Mouse (Mus musculus): ENCODE results near the gene Ptprm. TPM values are rescaled to one million over a fixed set of nuclear protein-coding genes. Genes with fewer than 3 reads are reported as not detected.

Gene Ptprm
- polyA plus RNA-seq, 1 experiment from 2014 or later, result 19.5 TPM

- H3K9me3 ChIP-seq (ENCODE audit: control insufficient read depth, low read length), result no peaks in the 10 kb centered on the region
- H3K36me3 ChIP-seq (ENCODE audit: control insufficient read depth, insufficient read depth, low read length), result no peaks in the 10 kb centered on the region
- ATAC-seq (ENCODE audit: insufficient number of reproducible peaks, insufficient read depth, low FRiP score, low read depth), result no peak
- H3K4me2 ChIP-seq (ENCODE audit: low read length), result no peak overlapping the region
- H3K4me3 ChIP-seq (ENCODE audit: control insufficient read depth in 1 of 2, insufficient read depth in 1 of 2, low read depth in 1 of 2, low read length in 2 of 2), result no peak overlapping the region
- WGBS, result 68% methylated on average over 4 of the region's 4 CpGs
- no peak overlapping the region for H3K9ac ChIP-seq (ENCODE audit: low read length)
- H3K4me1 ChIP-seq (ENCODE audit: control insufficient read depth in 2 of 2, insufficient read depth in 2 of 2, low read length in 2 of 2), result peaks cover 8 to 18% of the 10 kb centered on the region in 2 experiments
- H3K27ac ChIP-seq (replicated peaks in 1 of 2; ENCODE audit: control insufficient read depth in 1 of 2, insufficient read depth in 1 of 2, low read depth in 2 of 2, low read length in 2 of 2), result no peak overlapping the region
- no peaks in the 10 kb centered on the region for H3K27me3 ChIP-seq (ENCODE audit: control insufficient read depth, insufficient read depth, low read length)
These were observed 39.6 kb downstream of the Ptprm start for GRCm38 (mm10) chr17:67314491-67315205.

- Histone ChIP-seq H3K4me1 (ENCODE audit: control insufficient read depth in 2 of 2, insufficient read depth in 2 of 2, low read length in 2 of 2) (peaks cover 18 to 48% of the 10 kb centered on the region in 2 experiments), H3K27ac (replicated peaks in 1 of 2; ENCODE audit: control insufficient read depth in 1 of 2, insufficient read depth in 1 of 2, low read depth in 2 of 2, low read length in 2 of 2) (peak overlapping the region in 1 of 2 experiments; percentile 69; a peak in 2 of 4 replicates), H3K9me3 (ENCODE audit: control insufficient read depth, low read length) (peaks cover 6% of the 10 kb centered on the region; the same call in 1 of the 2 replicates), H3K9ac (ENCODE audit: low read length) (no peak overlapping the region), H3K27me3 (ENCODE audit: control insufficient read depth, insufficient read depth, low read length) (no peaks in the 10 kb centered on the region), H3K4me3 (ENCODE audit: control insufficient read depth in 1 of 2, insufficient read depth in 1 of 2, low read depth in 1 of 2, low read length in 2 of 2) (no peak overlapping the region), H3K4me2 (ENCODE audit: low read length) (no peak overlapping the region), H3K36me3 (ENCODE audit: control insufficient read depth, insufficient read depth, low read length) (no peaks in the 10 kb centered on the region)
- WGBS, result 41% methylated on average over 3 of the region's 3 CpGs
- ATAC-seq (ENCODE audit: insufficient number of reproducible peaks, insufficient read depth, low FRiP score, low read depth), result no peak
These were observed 45.8 kb downstream of the Ptprm start for GRCm38 (mm10) chr17:67308421-67308820.

- 83% methylated on average over 10 of the region's 10 CpGs for WGBS
- no peak for ATAC-seq (ENCODE audit: insufficient number of reproducible peaks, insufficient read depth, low FRiP score, low read depth)
- peaks cover 6% of the 10 kb centered on the region; the same call in 1 of the 2 replicates for H3K9me3 ChIP-seq (ENCODE audit: control insufficient read depth, low read length)
- no peak overlapping the region for H3K4me2 ChIP-seq (ENCODE audit: low read length)
- H3K36me3 ChIP-seq (ENCODE audit: control insufficient read depth, insufficient read depth, low read length), result no peaks in the 10 kb centered on the region
- H3K4me3 ChIP-seq (ENCODE audit: control insufficient read depth in 1 of 2, insufficient read depth in 1 of 2, low read depth in 1 of 2, low read length in 2 of 2), result no peak overlapping the region
- H3K27ac ChIP-seq (replicated peaks in 1 of 2; ENCODE audit: control insufficient read depth in 1 of 2, insufficient read depth in 1 of 2, low read depth in 2 of 2, low read length in 2 of 2), result no peak overlapping the region
- peaks cover 14 to 46% of the 10 kb centered on the region in 2 experiments for H3K4me1 ChIP-seq (ENCODE audit: control insufficient read depth in 2 of 2, insufficient read depth in 2 of 2, low read length in 2 of 2)
- H3K27me3 ChIP-seq (ENCODE audit: control insufficient read depth, insufficient read depth, low read length), result no peaks in the 10 kb centered on the region
- no peak overlapping the region for H3K9ac ChIP-seq (ENCODE audit: low read length)
These were observed 48.0 kb downstream of the Ptprm start for GRCm38 (mm10) chr17:67306066-67306845.

GRCm38 (mm10) chr17:67304831-67305230 is 49.4 kb downstream of the Ptprm start:
- H3K27me3 ChIP-seq (ENCODE audit: control insufficient read depth, insufficient read depth, low read length), result no peaks in the 10 kb centered on the region
- H3K27ac ChIP-seq (replicated peaks in 1 of 2; ENCODE audit: control insufficient read depth in 1 of 2, insufficient read depth in 1 of 2, low read depth in 2 of 2, low read length in 2 of 2), result no peak overlapping the region
- H3K36me3 ChIP-seq (ENCODE audit: control insufficient read depth, insufficient read depth, low read length), result no peaks in the 10 kb centered on the region
- H3K4me1 ChIP-seq (ENCODE audit: control insufficient read depth in 2 of 2, insufficient read depth in 2 of 2, low read length in 2 of 2), result peaks cover 12 to 36% of the 10 kb centered on the region in 2 experiments
- H3K9me3 ChIP-seq (ENCODE audit: control insufficient read depth, low read length), result peaks cover 6% of the 10 kb centered on the region; the same call in 1 of the 2 replicates
- 67% methylated on average over 3 of the region's 3 CpGs for WGBS
- ATAC-seq (ENCODE audit: insufficient number of reproducible peaks, insufficient read depth, low FRiP score, low read depth), result peak; percentile 37
- H3K9ac ChIP-seq (ENCODE audit: low read length), result no peak overlapping the region
- H3K4me2 ChIP-seq (ENCODE audit: low read length), result no peak overlapping the region
- no peak overlapping the region for H3K4me3 ChIP-seq (ENCODE audit: control insufficient read depth in 1 of 2, insufficient read depth in 1 of 2, low read depth in 1 of 2, low read length in 2 of 2)

- Histone ChIP-seq H3K4me3 (ENCODE audit: control insufficient read depth in 1 of 2, insufficient read depth in 1 of 2, low read depth in 1 of 2, low read length in 2 of 2) (no peak overlapping the region), H3K9ac (ENCODE audit: low read length) (no peak overlapping the region), H3K27ac (replicated peaks in 1 of 2; ENCODE audit: control insufficient read depth in 1 of 2, insufficient read depth in 1 of 2, low read depth in 2 of 2, low read length in 2 of 2) (peak overlapping the region in 1 of 2 experiments; percentile 19; a peak in 1 of 4 replicates), H3K4me2 (ENCODE audit: low read length) (peak overlapping the region; percentile 46), H3K9me3 (ENCODE audit: control insufficient read depth, low read length) (peaks cover 6% of the 10 kb centered on the region; the same call in 1 of the 2 replicates), H3K4me1 (ENCODE audit: control insufficient read depth in 2 of 2, insufficient read depth in 2 of 2, low read length in 2 of 2) (peaks cover 4 to 23% of the 10 kb centered on the region in 2 experiments; a peak in 3 of 4 replicates), H3K27me3 (ENCODE audit: control insufficient read depth, insufficient read depth, low read length) (no peaks in the 10 kb centered on the region), H3K36me3 (ENCODE audit: control insufficient read depth, insufficient read depth, low read length) (no peaks in the 10 kb centered on the region)
- peak; percentile 60; the same call in 1 of the 2 replicates for ATAC-seq (ENCODE audit: insufficient number of reproducible peaks, insufficient read depth, low FRiP score, low read depth)
- 54% methylated on average over 18 of the region's 18 CpGs for WGBS
These were observed 50.7 kb downstream of the Ptprm start for GRCm38 (mm10) chr17:67303326-67304099.

- no peaks in the 10 kb centered on the region for H3K27me3 ChIP-seq (ENCODE audit: control insufficient read depth, insufficient read depth, low read length)
- H3K36me3 ChIP-seq (ENCODE audit: control insufficient read depth, insufficient read depth, low read length), result no peaks in the 10 kb centered on the region
- H3K27ac ChIP-seq (replicated peaks in 1 of 2; ENCODE audit: control insufficient read depth in 1 of 2, insufficient read depth in 1 of 2, low read depth in 2 of 2, low read length in 2 of 2), result no peak overlapping the region
- H3K4me2 ChIP-seq (ENCODE audit: low read length), result no peak overlapping the region
- WGBS, result 63% methylated on average over 4 of the region's 4 CpGs
- peaks cover 4 to 28% of the 10 kb centered on the region in 2 experiments; a peak in 3 of 4 replicates for H3K4me1 ChIP-seq (ENCODE audit: control insufficient read depth in 2 of 2, insufficient read depth in 2 of 2, low read length in 2 of 2)
- H3K9me3 ChIP-seq (ENCODE audit: control insufficient read depth, low read length), result peaks cover 6% of the 10 kb centered on the region; the same call in 1 of the 2 replicates
- no peak for ATAC-seq (ENCODE audit: insufficient number of reproducible peaks, insufficient read depth, low FRiP score, low read depth)
- H3K9ac ChIP-seq (ENCODE audit: low read length), result no peak overlapping the region
- no peak overlapping the region for H3K4me3 ChIP-seq (ENCODE audit: control insufficient read depth in 1 of 2, insufficient read depth in 1 of 2, low read depth in 1 of 2, low read length in 2 of 2)
These were observed 51.7 kb downstream of the Ptprm start for GRCm38 (mm10) chr17:67302569-67302968.

- no peak overlapping the region for H3K4me3 ChIP-seq (ENCODE audit: control insufficient read depth in 1 of 2, insufficient read depth in 1 of 2, low read depth in 1 of 2, low read length in 2 of 2)
- H3K27ac ChIP-seq (replicated peaks in 1 of 2; ENCODE audit: control insufficient read depth in 1 of 2, insufficient read depth in 1 of 2, low read depth in 2 of 2, low read length in 2 of 2), result no peak overlapping the region
- WGBS, result 87% methylated on average over 4 of the region's 4 CpGs
- H3K4me1 ChIP-seq (ENCODE audit: control insufficient read depth in 2 of 2, insufficient read depth in 2 of 2, low read length in 2 of 2), result peaks cover 4 to 33% of the 10 kb centered on the region in 2 experiments; a peak in 3 of 4 replicates
- H3K4me2 ChIP-seq (ENCODE audit: low read length), result no peak overlapping the region
- ATAC-seq (ENCODE audit: insufficient number of reproducible peaks, insufficient read depth, low FRiP score, low read depth), result no peak
- no peaks in the 10 kb centered on the region for H3K36me3 ChIP-seq (ENCODE audit: control insufficient read depth, insufficient read depth, low read length)
- peaks cover 1% of the 10 kb centered on the region; the same call in 1 of the 2 replicates for H3K9me3 ChIP-seq (ENCODE audit: control insufficient read depth, low read length)
- H3K27me3 ChIP-seq (ENCODE audit: control insufficient read depth, insufficient read depth, low read length), result no peaks in the 10 kb centered on the region
- no peak overlapping the region for H3K9ac ChIP-seq (ENCODE audit: low read length)
These were observed 52.2 kb downstream of the Ptprm start for GRCm38 (mm10) chr17:67302074-67302473.
